Mouse (Mus musculus) hindbrain, embryonic 10.5 days (tissue): Measurements from ENCODE around the gene Grm4. TPM values are rescaled to one million over a fixed set of nuclear protein-coding genes. Genes with fewer than 3 reads are reported as not detected.

ENCODE experiments used
- DNase-seq: peaks from one replicate; pipeline ENCODE4 v3.0.0-alpha.2; 2017; ENCODE audit warnings: low spot score
- H3K27ac ChIP-seq: fragments of 300-500 bp; sonication (generic); 2 replicates; pipeline ENCODE4 v1.5.1; 2016; ENCODE audit warnings: mild to moderate bottlenecking, moderate library complexity
- H3K27me3 ChIP-seq: fragments of 300-500 bp; sonication (generic); 2 replicates; pipeline ENCODE4 v1.6.1; 2016; ENCODE audit warnings: mild to moderate bottlenecking; ENCODE audit not compliant: poor library complexity, insufficient read depth, severe bottlenecking
- H3K36me3 ChIP-seq: fragments of 300-500 bp; sonication (generic); 2 replicates; pipeline ENCODE4 v1.6.1; 2016; ENCODE audit warnings: mild to moderate bottlenecking, moderate library complexity
- H3K4me1 ChIP-seq: fragments of 300-500 bp; sonication (generic); replicated peaks from 2 replicates; pipeline ENCODE4 v1.6.1; 2016; ENCODE audit warnings: mild to moderate bottlenecking
- H3K4me3 ChIP-seq: fragments of 300-500 bp; sonication (generic); 2 replicates; pipeline ENCODE4 v1.5.1; 2016; ENCODE audit warnings: mild to moderate bottlenecking, moderate library complexity
- H3K9me3 ChIP-seq: fragments of 300-500 bp; sonication (generic); 2 replicates; pipeline ENCODE4 v1.6.1; 2016; ENCODE audit warnings: mild to moderate bottlenecking, moderate library complexity
- WGBS: fragments of 180-500 bp; shearing (Covaris S2); methylation state at CpG from one replicate; pipeline ENCODE4 v1.1.7; 2016; 5-methylcytosine and 5-hydroxymethylcytosine counted together
- polyA plus RNA-seq: library from polyadenylated mRNA; unstranded; fragments of >200 nt; fragmentation: Nextera tagmentation; extraction: Ambion mirVana; gene quantifications from 2 replicates; pipeline ENCODE4 v1.2.1, GENCODE M21; 2016

Gene Grm4
- polyA plus RNA-seq, 1 experiment from 2014 or later = 4.2 TPM

- peak overlapping the region; percentile 99 for H3K27ac ChIP-seq
- H3K9me3 ChIP-seq = no peaks in the 10 kb centered on the region
- peaks cover 29% of the 10 kb centered on the region for H3K36me3 ChIP-seq
- WGBS = under 1% methylated on average over 74 of the region's 75 CpGs
- H3K4me3 ChIP-seq = peak overlapping the region; percentile 97
- DNase-seq = peak; percentile 74
- H3K27me3 ChIP-seq = no peaks in the 10 kb centered on the region
- peaks cover 90% of the 10 kb centered on the region for H3K4me1 ChIP-seq
Observed at GRCm38 (mm10) chr17:27557181-27557926, 36.2 kb upstream of the Grm4 start.

DNA sequence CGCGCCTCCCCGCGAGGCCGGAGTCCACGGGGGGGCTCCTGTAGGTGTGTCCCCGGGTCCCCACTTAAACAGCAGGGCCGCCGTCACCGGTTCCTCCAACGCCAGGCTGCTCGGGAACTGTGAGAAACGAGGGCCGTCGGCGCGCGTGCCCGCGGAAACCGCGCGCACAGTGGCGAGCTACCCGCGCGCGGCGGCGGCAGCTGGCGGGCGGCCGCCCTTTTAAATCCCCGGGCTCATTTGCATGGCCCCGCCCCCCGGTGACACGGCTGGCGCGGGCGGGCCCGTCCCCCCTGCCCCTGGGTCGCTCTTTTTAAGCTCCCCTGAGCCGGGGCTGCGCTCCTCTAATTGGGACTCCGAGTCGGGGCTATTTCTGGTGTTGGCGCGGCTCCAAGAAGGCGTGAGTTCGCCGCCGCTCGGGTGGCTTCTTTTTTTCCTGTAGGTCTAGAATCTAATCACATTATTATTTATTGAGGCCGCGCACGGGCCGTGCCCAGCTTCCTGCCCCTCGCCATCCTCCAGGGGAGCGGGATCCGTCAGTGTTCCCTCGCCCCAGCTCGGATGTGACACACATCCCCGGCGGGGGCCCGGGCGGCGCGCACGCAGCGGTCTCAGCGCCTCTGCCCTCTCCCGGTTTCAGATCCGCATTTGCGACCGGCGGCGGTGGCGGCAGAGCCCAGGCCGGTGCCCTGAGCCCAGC lies 35.3 kb upstream of the Grm4 start, which contains the start of gene Hmga1:
Gene Hmga1, plus strand, starts transcription at position 183 of the 697 bp plus-strand sequence.
- WGBS = under 1% methylated on average over 79 of the region's 79 CpGs
- Histone ChIP-seq H3K27me3 (no peaks in the 10 kb centered on the region), H3K4me1 (peaks cover 83% of the 10 kb centered on the region), H3K4me3 (peak within 1 kb of the TSS; percentile 97), H3K36me3 (peaks cover 20% of the 10 kb centered on the region), H3K9me3 (no peaks in the 10 kb centered on the region), H3K27ac (peak within 1 kb of the TSS; percentile 99)
- DNase-seq = peak; percentile 93

- Histone ChIP-seq H3K27ac (peak overlapping the region; percentile 99), H3K36me3 (peaks cover 12% of the 10 kb centered on the region), H3K27me3 (no peaks in the 10 kb centered on the region), H3K4me1 (peaks cover 74% of the 10 kb centered on the region), H3K4me3 (peak overlapping the region; percentile 97), H3K9me3 (no peaks in the 10 kb centered on the region)
- DNase-seq = peak; percentile 88
- under 1% methylated on average over 55 of the region's 55 CpGs for WGBS
Observed at GRCm38 (mm10) chr17:27555512-27556172, 34.4 kb upstream of the Grm4 start.

- under 1% methylated on average over 39 of the region's 39 CpGs for WGBS
- peak overlapping the region; percentile 97 for H3K4me3 ChIP-seq
- no peak for DNase-seq
- peaks cover 69% of the 10 kb centered on the region for H3K4me1 ChIP-seq
- no peaks in the 10 kb centered on the region for H3K9me3 ChIP-seq
- H3K36me3 ChIP-seq = peaks cover 7% of the 10 kb centered on the region
- peak overlapping the region; percentile 99 for H3K27ac ChIP-seq
- H3K27me3 ChIP-seq = no peaks in the 10 kb centered on the region
Observed at GRCm38 (mm10) chr17:27555075-27555511, 33.9 kb upstream of the Grm4 start.

GRCm38 (mm10) chr17:27554062-27554960 lies 33.1 kb upstream of the Grm4 start:
- H3K27ac ChIP-seq = peak overlapping the region; percentile 99
- H3K36me3 ChIP-seq = 0 out of 2 replicates have a peak, but pooled peaks cover 2% of the 10 kb centered on the region
- WGBS = 34% methylated on average over 20 of the region's 20 CpGs
- no peak for DNase-seq
- no peaks in the 10 kb centered on the region for H3K27me3 ChIP-seq
- H3K4me3 ChIP-seq = peak overlapping the region; percentile 97
- H3K4me1 ChIP-seq = peaks cover 68% of the 10 kb centered on the region
- H3K9me3 ChIP-seq = no peaks in the 10 kb centered on the region

DNA sequence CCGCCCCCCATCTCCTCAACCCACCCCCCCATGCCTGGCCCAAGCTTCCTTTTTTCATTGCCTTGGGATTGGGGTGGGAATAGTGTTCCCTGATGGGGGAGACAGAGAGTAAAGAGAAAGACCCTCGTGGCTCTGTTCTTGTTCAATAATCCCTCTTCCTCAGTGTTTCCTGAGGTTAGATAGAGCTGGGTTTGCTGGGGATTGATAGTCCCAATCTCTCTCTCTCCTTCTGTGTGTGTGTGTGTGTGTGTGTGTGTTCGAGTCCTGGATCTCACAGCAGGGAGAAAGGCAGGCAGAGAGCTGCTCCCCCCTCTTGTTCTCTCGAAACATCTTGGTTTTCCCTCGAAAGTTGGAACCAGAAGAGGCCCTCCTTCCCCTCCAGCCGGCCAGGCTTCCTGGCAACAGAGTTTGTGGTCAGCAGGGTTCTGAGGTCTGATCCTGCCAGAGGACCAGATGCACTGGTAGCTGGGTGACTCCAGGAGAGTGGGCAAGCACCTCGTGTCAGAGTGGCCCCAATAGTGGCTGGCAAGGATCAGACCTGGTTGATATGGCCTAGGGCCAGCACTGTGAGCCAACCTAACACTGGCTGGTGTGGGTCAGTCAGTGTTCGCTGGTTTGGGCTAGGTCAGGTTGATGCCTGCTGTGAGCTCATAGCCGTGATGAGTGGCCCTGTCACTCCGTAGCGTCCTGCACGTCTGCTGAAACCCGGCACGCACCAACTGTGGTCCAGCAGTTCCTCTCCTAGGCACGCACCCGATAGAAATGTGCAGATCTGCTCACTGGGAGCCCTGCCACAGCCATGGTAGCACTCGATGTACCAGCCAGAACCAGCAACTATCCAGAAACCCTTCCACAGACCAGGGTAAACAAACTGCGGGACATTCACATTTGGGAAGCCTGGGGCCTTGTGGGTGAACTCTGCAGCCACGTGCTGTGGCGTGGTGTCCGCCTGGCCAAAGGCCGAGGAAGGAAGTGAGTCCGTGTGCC lies 31.3 kb upstream of the Grm4 start:
- Histone ChIP-seq H3K9me3 (no peaks in the 10 kb centered on the region), H3K4me3 (no peak overlapping the region), H3K27me3 (no peaks in the 10 kb centered on the region), H3K36me3 (no peaks in the 10 kb centered on the region), H3K4me1 (peaks cover 60% of the 10 kb centered on the region), H3K27ac (peak overlapping the region; percentile 24)
- no peak for DNase-seq
- whole genome bisulfite sequencing = 73% methylated on average over 23 of the region's 23 CpGs

DNA sequence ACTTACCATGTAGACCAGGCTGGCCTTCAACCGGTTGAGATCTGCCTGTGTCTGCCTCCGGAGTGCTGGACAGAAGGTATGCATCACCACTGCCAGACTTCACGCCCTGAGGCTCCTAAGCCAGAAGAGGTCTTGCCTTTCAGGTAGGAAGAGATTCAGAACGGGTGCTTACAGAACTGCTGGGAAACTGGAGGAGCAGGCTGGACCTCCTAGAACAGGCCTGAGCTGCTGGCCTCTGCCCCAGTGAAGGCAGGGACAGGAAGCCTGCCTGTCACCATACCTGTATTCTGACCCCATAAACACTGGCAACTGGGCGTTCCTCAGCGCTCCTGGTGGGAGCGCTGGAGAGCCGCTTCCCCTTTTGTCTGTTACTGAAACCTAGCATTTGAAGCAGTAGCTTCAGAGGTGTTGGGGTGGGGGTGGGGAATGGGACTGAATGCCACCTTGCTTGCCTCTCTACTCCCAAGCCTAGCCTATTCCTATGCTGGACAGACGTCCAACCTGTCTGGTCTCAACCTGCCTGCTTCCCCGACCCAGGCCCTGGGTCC lies 30.3 kb upstream of the Grm4 start:
- Histone ChIP-seq H3K27me3 (peaks cover 7% of the 10 kb centered on the region), H3K27ac (no peak overlapping the region; the same call in 1 of the 2 replicates), H3K4me3 (no peak overlapping the region), H3K9me3 (no peaks in the 10 kb centered on the region), H3K36me3 (no peaks in the 10 kb centered on the region), H3K4me1 (peaks cover 59% of the 10 kb centered on the region)
- DNase-seq = no peak
- 52% methylated on average over 10 of the region's 10 CpGs for WGBS

GRCm38 (mm10) chr17:27549234-27549633 lies 28.0 kb upstream of the Grm4 start:
- Histone ChIP-seq H3K27me3 (peaks cover 12% of the 10 kb centered on the region), H3K9me3 (no peaks in the 10 kb centered on the region), H3K27ac (peak overlapping the region; percentile 86), H3K4me1 (peaks cover 46% of the 10 kb centered on the region), H3K4me3 (peak overlapping the region; percentile 20; the same call in 1 of the 2 replicates), H3K36me3 (no peaks in the 10 kb centered on the region)
- 52% methylated on average over 8 of the region's 8 CpGs for WGBS
- no peak for DNase-seq

DNA sequence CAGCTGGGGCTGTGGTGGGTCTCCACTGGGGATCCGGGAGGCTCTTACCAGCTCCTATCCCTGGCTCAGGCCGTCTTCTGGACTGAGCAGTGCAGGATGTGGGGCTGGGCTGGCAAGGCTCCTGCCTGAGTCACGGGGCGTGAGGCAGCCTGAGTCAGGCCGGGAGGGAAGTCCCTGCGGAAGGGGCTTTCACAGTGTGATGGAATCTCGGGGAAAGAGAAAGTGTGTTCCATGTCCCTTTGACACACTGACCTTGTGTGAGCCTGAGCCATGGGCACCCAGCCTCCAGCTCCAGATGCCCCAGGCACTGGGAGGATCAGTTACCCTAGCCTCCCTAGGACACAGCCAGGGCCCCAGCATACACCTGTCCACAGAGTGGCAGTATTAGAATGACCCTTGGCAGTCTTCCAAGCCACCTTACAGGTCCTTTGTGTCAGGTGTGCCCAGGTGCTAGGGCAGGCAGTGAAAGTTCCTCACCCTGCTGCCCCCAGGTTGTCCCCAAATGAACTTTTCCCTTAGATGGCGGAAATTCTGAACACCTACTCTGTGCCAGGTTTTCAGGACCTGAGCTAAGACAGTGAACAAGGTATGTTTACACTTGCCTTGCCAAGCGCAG lies 26.2 kb upstream of the Grm4 start:
- no peak overlapping the region for H3K27ac ChIP-seq
- H3K9me3 ChIP-seq = no peaks in the 10 kb centered on the region
- H3K4me3 ChIP-seq = no peak overlapping the region
- DNase-seq = no peak
- peaks cover 43% of the 10 kb centered on the region for H3K4me1 ChIP-seq
- 81% methylated on average over 9 of the region's 9 CpGs for WGBS
- peaks cover 12% of the 10 kb centered on the region for H3K27me3 ChIP-seq
- H3K36me3 ChIP-seq = no peaks in the 10 kb centered on the region

- peak overlapping the region; percentile 9; the same call in 1 of the 2 replicates for H3K27ac ChIP-seq
- no peaks in the 10 kb centered on the region for H3K36me3 ChIP-seq
- H3K9me3 ChIP-seq = no peaks in the 10 kb centered on the region
- no peak overlapping the region for H3K4me3 ChIP-seq
- H3K4me1 ChIP-seq = peaks cover 41% of the 10 kb centered on the region
- peaks cover 12% of the 10 kb centered on the region for H3K27me3 ChIP-seq
- 62% methylated on average over 7 of the region's 7 CpGs for WGBS
- DNase-seq = no peak
Observed at GRCm38 (mm10) chr17:27546574-27547085, 25.4 kb upstream of the Grm4 start.
